Mouse (Mus musculus) frontal cortex, adult (tissue): Measurements from ENCODE around the gene Fkbpl.

Experiments used
- ATAC-seq: cut with Nextera tagmentation; 2 replicates; pipeline ENCODE4 v1.9.2; 2017; ENCODE audit warnings: mild to moderate bottlenecking, moderate library complexity, mixed read lengths; ENCODE audit not compliant: low TSS enrichment

The Fkbpl gene

DNA sequence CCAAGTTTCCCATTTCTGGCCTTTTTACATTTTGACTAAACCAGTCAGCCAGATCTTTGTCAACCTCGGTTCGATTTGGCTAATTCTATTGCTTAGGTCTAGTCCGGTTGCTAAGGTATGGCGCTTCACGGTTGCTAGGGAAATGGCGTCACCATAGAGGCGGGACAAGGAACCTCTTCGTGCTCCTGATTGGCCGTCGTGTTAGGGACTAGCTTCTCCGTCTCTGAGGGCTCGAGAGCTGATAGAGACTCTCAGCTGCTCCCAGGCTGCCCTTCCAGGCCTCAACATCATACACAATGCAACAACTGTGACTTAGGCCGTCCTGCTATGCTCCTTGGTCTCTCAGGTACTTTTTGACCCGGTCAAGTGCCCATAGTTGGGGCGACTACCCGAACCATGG, at the start of gene Fkbpl:
Gene Fkbpl, plus strand, starts transcription at position 157 of the 400 bp plus-strand sequence.
- ATAC-seq = peak; percentile 84

DNA sequence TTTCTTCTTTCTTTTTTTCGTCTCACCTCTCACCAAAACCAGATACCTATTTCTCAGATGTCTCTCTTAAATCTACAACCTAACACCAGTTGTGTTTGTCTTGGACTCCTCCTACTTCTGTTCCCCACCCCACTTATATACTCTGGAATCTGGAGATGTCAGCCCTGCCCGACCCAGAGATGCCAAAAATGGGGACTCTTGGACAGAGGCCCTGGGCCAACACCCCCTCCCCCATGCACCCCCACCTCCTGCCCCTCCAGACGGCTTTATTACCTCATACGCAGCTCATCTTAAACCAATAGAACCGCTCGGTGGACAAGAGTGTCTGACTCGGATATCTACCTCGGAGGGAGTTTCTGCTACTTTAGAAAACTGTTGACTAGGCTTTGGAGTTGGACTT, 48.5 kb upstream of the Fkbpl start:
- ATAC-seq = no peak

DNA sequence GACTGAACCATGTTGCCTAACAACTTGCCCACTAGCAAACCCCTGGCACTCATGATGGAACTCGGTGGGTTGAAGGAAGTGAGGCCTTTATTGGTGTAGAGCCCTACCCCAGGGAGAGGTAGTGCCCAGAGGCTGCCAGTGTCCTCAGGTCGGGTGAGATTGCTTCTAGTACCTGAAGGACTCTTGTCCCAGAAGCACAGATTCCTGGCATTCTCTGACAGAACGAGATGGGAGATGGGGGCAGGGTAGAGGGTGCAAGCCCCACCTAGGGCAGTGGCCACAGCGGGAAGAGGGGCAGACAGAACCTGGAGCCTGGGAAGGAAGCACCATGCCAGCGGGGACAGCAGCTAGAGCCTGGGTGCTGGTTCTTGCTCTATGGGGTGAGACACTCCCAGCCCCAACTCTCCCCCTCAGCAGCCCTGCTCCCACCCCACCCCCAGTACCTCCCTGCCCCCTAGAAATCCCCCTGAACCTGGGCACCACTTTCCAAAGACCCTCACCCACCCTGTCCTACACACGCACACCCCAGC, 46.9 kb upstream of the Fkbpl start, which contains the start of gene Ager:
Gene Ager, plus strand, starts transcription at position 297 of the 530 bp plus-strand sequence.
- ATAC-seq = no peak

DNA sequence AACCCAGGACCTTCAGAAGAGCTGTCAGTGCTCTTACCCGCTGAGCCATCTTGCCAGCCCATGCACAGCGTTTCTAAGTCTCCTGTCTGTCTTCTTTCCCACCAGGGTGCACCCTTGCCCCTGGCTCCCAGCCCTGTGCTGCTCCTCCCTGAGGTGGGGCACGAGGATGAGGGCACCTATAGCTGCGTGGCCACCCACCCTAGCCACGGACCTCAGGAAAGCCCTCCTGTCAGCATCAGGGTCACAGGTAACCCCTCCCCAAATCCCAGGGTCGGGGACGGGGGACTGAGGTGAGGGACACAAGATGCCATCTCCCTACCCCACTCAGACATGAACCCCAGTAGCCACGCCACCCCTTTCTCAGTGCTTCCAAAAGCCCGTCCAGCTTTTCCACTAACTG, 44.7 kb upstream of the Fkbpl start:
- ATAC-seq = no peak

DNA sequence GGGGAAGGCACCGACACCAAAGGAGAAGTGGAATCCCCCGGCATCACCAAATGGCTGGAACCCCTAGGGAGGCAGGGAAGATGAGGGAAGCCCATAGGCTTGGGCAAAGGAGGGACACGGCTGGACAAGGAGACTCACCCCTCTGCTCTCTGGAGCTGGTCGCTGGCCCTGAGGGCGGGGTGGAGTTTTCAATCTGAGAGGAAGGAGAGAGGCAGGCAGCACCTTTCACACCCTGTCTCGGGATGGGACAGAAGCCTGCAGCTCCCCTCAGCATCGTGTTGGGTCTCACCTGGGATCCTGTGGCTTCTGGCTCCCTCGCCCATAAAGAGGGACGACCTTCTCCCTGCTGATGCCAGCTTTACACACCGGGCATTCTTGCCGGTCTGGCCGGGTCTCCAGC, 42.8 kb upstream of the Fkbpl start:
- no peak for ATAC-seq

DNA sequence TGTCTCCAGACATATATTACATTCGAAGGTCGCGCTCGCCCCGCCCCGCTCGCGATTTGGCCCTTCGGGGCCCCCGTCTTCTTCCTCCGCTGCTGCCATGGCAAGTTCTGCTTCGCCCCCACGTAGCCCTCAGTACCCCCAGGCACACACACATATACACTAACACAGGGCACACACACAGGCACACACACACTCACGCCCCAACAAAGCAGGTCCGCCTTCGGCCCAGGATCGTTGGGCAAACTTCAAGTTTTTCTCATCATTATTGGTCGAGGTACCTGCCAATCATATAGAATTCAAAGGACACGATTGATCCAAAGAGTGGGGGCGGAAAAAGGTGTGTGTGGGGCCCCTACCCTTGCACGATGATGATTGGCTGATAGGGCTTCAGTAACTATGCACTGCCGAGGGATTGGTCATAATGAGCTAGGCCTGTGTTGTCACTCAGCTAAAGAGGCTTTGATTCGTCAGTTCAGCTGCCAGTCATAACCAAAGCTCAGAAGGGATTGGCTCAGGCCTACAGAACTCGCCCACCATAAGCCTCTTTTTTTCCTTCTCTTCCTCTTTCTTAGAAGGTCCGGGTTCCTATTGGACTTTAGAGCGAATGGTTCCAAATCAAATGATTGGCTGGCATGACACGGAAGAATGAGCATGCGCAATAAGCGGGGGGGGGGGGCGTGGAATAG, 41.0 kb upstream of the Fkbpl start, which contains the start of gene Rnf5:
Gene Rnf5, minus strand, starts transcription at position 316 of the 686 bp plus-strand sequence.
- ATAC-seq = peak; percentile 85

DNA sequence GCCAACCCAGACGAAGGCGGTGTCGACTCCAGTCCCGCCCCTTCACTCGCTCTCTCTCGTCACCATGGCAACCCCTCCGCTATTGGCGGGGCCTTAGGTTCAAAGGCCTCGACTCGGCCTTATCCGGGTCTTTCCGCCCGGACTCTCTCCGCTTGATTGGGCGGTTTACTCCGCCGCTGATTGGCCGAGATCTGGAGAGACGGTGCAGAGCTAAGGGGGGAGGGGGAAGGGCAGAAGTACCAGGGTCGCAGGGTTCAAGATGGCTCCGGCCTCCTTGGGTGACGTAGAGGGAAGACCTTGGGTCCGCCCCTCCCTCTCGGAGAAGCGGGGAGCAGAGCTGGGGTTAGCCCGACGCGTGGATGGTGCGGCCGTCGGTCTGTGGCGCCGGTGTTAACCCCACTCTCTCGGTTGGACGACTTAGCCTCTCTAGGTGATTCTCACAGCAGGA, 40.5 kb upstream of the Fkbpl start, which contains the start of gene Agpat1:
Gene Agpat1, plus strand, starts transcription at position 202 of the 448 bp plus-strand sequence.
- ATAC-seq = peak; percentile 72

DNA sequence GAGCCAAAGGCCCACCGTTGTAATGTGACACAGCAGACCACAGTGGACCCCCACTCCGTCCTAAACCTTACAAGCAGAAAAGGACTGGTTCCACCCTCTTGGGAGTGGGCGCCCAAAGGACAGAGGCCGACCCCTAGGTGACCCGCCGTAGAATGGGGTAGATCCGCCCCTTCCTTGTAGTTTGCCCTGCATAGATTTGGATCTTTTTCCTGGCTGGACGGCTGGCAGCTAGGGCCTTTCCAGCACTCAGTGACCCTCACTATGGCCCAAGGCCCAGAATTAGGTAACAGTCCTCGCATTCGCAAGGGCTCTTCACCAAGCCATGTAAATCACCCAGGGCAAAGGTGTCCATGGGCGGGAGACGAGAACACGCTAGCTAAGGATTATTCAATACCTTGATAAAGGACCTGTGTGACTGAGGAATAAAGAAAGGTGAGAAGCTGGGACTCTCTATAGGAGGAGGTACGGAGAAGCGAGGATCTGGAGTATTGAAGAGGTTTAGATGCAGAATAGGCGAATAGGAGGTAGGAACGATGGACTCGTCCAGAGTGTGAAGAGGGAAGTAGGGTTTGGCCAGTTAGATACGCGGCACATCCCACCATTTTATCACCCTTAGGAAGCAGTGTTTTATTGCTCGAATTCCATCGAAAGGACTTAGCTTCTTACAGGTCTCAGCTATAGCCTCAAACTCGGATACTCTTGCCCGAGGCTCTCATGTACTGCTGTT, 39.9 kb upstream of the Fkbpl start:
- no peak for ATAC-seq

DNA sequence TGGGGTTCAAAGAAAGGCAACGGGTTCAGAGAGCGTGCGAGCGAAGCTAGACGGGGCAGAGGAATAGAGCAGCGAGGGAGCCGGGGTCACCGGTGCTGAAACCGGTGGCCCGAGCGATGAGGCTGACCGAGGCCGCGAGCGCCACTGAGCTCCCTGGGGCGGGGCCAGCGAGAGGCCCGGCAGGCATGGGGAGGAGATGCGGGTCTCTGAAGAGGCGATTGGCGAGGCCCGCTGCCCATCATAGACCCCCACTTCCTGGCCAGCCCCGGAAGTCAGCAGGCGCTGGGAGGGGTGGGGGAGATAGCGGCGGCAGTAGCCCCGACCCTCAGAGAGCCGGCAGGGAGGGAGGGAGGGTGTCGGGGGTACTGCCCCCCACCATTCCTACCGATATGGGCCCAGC, 39.0 kb upstream of the Fkbpl start:
- ATAC-seq = peak; percentile 60

DNA sequence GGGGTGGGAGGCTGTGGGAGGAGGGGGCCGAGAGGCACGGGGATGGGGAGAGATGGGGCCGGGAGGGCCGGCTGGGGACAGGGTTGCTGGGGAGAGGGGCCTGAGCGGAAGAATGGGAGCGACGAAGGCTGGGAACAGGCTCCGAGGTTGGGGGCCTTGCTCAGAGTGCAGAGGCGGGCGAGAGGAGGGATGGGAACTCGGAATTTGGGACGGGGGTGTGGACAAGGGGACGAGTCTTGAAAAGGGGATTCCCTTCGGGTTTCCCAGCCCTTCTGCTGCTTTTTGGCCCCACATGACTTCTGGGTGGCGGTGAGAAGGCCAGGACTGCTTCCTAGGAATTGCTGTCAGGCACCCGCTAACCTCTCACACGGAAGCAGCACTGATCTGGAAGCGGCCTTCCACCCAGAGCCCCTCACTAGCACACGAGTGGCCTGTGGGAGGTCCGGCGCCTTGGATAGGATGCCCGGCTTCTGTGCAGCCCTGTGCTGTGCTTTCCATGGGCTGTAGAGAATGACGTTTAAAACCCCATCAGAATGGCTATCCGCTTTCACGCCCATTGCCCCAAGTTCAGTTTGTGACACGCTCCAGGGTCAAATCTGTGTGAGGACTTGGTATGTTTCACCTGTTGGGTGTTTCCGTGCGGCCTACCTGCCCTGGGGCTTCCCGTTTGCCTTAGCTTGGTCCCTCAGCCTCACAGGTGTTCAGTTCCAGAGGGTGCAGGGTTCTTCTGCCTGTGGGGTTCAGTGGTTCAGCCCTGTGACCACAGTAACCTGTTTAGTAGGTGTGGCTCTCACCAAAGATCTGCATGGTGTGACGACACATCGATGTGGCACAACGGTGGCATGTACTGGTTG, 38.2 kb upstream of the Fkbpl start:
- ATAC-seq = no peak

DNA sequence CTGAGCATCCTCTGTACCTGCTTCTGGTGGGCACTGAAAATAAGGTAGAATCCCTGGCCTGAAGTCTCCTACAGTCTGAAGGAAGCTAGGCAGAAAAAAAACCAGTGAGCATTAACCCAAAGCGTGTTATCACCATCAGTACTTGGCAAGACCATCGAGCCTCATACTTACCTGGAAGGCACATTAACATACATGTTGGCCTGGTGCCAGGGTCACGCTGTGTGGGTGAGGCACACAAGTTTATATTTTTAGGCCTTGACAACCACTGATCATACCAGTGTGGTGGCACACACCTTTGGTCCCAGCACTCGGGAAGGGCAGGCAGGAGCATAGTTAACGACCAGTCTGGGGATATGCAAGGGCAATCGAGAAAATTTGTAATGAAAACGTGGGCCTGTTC, 36.6 kb upstream of the Fkbpl start:
- ATAC-seq = no peak

DNA sequence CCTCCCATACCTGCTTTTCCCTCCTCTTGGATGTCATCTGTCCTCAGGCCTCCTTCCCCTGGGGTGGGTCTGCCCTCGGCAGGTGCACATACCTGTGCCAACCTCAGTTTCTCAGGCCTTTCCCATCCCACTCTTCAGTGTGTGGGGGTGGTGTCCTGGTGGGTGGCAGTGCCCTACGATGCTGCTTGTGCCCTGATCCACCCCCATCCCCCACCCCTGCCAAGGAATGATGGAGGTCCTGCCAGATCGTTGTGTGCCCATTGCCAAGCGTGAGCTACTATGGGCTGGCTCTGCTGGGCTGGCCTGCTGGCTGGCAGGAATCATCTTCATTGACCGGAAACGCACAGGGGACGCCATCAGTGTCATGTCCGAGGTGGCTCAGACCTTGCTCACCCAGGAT, 33.5 kb upstream of the Fkbpl start:
- ATAC-seq = no peak

DNA sequence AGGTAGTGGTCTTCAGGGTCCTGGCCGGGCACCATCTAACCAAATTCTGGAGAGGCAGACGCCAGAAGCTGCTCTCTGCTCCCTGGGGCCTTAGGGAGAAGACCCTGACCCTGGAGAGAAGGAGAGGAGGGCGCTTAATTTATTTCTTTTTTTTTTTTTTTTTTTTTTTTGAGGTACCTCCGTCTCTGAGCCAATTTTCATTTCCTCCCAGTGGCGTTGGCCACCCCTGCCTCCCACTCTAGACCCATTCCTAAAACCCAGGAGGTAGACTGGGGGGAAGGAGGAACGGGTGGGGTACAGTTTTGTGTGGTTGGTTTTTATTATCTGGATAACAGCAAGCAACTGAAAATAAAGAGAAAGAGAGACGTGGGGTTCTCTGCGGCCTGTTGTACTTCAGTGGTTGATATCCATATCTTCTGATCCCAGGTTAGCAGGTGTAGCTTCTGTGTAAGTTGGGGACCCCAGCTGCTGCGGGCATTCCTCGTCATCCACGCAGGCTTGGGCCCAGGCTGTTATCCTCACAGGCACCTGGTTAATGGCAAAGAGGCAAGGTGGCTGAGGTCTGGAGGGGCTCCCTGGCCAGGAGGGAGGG, 31.4 kb upstream of the Fkbpl start:
- ATAC-seq = no peak

DNA sequence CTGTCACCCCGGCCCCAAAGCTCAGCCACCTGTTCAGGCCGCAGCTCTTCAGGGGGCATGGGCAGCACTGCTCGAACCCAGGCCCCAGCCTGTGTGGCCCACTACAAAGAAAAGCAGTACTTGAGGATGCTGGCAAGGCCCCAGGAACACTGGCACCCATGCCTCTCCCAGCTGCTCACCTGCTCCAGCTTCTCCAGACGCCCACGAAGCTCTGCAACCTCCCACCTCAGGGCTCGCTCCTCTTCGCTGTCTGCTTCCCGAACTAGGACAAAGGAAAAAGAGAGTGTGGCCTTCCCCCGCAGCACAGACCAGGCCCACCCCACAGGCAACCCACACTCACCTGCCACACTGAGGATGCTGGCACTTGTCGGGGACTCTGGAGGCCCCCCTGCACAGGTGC, 30.7 kb upstream of the Fkbpl start:
- 0 out of 2 replicates have a peak, but pooled peaks have one; percentile 11 for ATAC-seq

DNA sequence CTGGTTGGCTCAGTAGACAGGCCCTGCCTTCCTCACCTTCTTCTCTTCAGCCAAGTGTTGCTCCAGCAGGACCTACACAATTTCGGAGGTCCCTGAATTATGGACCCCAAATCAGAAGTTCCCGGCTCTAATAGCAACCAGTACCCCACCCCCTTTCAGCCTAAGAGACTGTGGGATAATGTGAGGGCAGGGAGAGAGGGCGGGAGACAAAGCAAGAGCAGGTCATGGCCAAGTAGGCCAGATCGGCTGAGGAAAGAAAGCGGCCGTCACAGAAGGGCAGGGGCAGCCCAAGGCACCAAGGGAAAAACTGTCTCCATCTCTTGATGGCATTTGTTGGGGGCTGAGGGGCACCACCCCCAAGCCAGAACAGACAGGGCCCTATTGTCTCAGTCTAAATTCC, 28.7 kb upstream of the Fkbpl start, which contains the start of gene Egfl8:
Gene Egfl8, minus strand, starts transcription at position 101 of the 400 bp plus-strand sequence.
- no peak for ATAC-seq

DNA sequence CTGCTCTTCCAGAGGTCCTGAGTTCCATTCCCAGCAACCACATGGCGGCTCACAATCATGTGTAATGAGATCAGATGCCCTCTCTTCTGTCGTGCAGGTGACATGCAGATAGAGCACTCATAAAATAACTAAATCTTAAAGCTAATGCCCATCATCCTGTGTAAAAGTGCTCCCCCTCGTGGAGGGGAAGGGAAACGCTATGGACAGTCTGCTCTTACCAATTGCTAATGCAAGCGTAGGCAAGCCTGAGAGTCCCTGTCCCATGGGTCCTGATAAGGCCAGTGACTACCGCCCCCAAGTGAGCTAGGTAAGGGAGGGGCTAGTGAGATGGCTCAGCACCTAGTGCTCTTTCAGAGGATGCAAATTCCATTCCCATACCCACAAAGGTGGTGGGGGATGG, 25.6 kb upstream of the Fkbpl start:
- ATAC-seq = peak; percentile 33; the same call in 1 of the 2 replicates

DNA sequence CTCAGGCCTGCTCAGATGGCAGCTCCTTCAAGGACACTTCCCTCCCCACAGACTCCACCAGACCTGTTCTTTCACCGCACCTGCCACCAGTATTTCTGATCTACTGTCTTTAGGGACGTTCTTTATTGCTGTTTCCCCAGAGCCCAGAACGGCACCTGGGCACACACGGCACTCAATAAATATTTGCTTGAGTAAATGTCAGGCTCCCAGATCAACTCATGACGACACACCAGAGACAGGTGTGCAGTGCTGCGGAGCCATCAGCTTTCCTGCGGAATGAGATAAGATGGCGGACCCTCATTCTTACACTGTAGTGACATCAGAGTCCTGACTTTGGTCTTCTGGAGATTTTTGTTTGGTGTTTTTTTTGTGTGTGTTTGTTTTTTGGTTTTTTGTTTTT, 23.6 kb upstream of the Fkbpl start:
- ATAC-seq = no peak

DNA sequence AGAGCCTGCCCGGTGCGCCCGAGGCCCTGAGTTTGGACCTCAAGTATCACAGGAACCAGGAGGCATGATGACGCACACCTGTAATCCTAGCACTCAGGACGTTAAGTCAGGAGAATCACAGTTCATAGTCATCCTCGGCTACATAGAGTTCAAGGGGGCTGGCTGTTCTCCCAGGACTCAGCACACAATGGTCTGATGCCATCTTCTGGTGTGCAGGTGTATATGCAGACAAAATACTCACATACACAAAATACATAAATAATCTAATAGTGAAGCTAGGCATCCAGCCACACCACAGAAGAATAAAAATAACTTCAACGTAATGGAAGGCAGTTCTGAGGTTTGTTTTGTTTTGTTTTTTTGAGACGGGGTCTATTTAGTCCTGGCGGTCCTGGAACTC, 21.4 kb upstream of the Fkbpl start:
- ATAC-seq = no peak

DNA sequence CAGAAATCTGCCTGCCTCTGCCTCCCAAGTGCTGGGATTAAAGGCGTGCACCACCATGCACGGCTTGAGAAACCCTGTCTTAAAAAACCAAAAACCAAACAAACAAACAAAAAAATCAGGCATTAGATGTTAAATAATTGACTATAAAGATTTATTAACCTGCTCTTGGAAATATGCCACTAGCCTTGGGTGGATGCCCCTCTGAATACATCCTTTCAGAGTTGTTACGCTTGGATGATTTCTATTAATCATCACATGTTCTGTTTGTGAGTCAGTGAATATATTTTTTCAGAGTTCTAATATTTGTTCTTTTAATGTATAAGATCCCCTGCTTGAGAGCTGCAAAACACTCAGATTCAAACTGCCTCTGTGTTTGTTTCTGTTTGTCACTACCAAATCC, 19.6 kb upstream of the Fkbpl start:
- ATAC-seq = no peak

DNA sequence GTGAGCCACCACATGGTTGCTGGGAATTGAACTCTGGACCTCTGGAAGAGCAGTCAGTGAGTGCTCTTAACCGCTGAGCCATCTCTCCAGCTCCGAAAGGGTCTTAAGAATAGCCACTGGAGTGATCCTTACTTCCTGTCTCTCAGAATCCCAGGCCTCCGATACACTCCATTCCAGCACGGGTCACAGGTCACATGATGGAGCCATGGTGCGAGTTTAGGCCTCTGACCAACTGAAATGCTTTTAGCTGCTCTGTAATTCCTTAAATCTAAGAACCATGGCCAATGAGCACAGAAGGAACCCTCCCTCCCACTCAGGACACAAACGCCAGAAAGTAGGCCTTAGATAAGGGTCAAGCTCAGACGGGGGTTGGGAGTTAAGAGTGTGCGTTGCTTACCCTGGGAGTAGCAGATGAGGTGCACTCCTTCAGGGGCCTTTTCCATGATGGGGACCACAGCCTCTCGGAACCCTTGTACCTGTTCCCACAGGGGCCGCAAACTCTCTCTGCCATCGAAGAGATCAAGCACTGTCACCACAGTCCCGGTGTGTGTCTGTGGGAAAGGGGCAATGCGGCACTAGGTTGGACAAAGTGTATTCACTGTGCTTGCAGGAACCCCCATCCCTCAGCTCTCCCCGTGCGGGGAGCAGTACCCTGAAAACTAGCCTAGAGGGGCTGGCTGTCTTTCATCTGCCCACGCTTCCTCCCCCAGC, 18.3 kb upstream of the Fkbpl start:
- ATAC-seq = no peak

DNA sequence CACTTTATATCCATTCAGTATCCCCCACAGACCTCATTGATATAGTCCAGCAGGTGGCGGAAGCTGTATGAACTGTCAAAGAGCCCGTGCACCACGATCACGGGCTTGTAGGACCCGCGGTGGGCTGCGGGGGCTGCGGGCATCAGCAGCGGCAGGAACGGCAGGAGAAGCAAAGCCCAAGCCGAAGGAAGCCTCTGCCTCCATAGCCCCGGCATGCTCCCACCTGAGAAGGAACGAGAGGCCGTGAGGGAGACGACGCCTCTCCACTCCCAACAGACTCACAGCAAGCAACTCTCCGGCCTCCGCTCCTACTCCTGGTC, 17.8 kb upstream of the Fkbpl start:
- peak; percentile 14; the same call in 1 of the 2 replicates for ATAC-seq
